ENCODE assay signal across 20 mouse cellular contexts in genomic region chr12:106931591-106931990, GRCm38 (mm10).
DNase-seq lines count a peak whose midpoint lies in the region; ATAC-seq lines count a peak whose summit lies in the region.
"Had no signal": no experiment of that assay in that cellular context is flagged by ENCODE, and none has a peak within 500 bp of the region (broad histone marks: within the 10 kb centered on the region; RNA-seq: fewer than 3 reads in every experiment).

No protein-coding gene starts in this region.

- no peaks in the 10 kb centered on the region for H3K4me1 ChIP-seq in midbrain, embryonic 11.5 days (ENCODE audit: control insufficient read depth, insufficient read depth, low read length)
- H3K4me1 ChIP-seq in midbrain, embryonic 13.5 days (replicated peaks), result peaks cover 10% of the 10 kb centered on the region
- peaks cover 33% of the 10 kb centered on the region for H3K4me1 ChIP-seq in embryonic facial prominence, embryonic 15.5 days
- H3K4me1 ChIP-seq in limb, embryonic 12.5 days (replicated peaks), result peaks cover 25% of the 10 kb centered on the region
- H3K4me1 ChIP-seq: heart, embryonic 13.5 days had no signal

- H3K27ac ChIP-seq in midbrain, embryonic 11.5 days (ENCODE audit: low read depth, low read length), result no peak overlapping the region
- H3K27ac ChIP-seq in midbrain, embryonic 13.5 days, result no peak overlapping the region
- H3K27ac ChIP-seq in embryonic facial prominence, embryonic 15.5 days (replicated peaks), result no peak overlapping the region
- peak overlapping the region; percentile 45; the same call in 1 of the 2 replicates for H3K27ac ChIP-seq in limb, embryonic 12.5 days
- H3K27ac ChIP-seq: embryonic facial prominence, embryonic 13.5 days; forebrain, embryonic 10.5 days; heart, embryonic 13.5 days; hindbrain, embryonic 12.5 days had no signal

- no peak overlapping the region for H3K9ac ChIP-seq in midbrain, embryonic 11.5 days (ENCODE audit: low read length)
- H3K9ac ChIP-seq in midbrain, embryonic 13.5 days (replicated peaks), result no peak overlapping the region
- no peak overlapping the region for H3K9ac ChIP-seq in embryonic facial prominence, embryonic 15.5 days
- H3K9ac ChIP-seq in limb, embryonic 12.5 days (replicated peaks), result no peak overlapping the region
- H3K9ac ChIP-seq: embryonic facial prominence, embryonic 13.5 days; heart, embryonic 13.5 days; hindbrain, embryonic 12.5 days had no signal

- no peak for ATAC-seq in midbrain, embryonic 11.5 days (ENCODE audit: low FRiP score)
- ATAC-seq in midbrain, embryonic 13.5 days, result no peak
- ATAC-seq in embryonic facial prominence, embryonic 15.5 days (ENCODE audit: insufficient number of reproducible peaks, low FRiP score, low TSS enrichment, low read depth), result 0 out of 2 replicates have a peak, but pooled peaks have one; percentile 39
- peak; percentile 63; the same call in 1 of the 2 replicates for ATAC-seq in limb, embryonic 12.5 days (ENCODE audit: insufficient number of reproducible peaks, insufficient read depth, low FRiP score, low TSS enrichment, low read depth)
- ATAC-seq: forebrain, embryonic 14.5 days; hindbrain, embryonic 16.5 days had no signal

- DNase-seq in midbrain, embryonic 11.5 days (ENCODE audit: low spot score, missing footprints), result peak; percentile 72
- DNase-seq in thymus, adult 18-20 months, result no peak
- DNase-seq in kidney, adult 9 months, result no peak
- DNase-seq: adrenal gland, adult 2 months; adrenal gland, postnatal 25 days; cerebellum, adult 2 months; cerebellum, postnatal 10 days; gastrocnemius, postnatal 36 days; heart, adult 11 months; heart, postnatal 36 days had no signal

- H3K9me3 ChIP-seq in midbrain, embryonic 11.5 days (ENCODE audit: control insufficient read depth, low read length), result no peaks in the 10 kb centered on the region
- no peaks in the 10 kb centered on the region for H3K9me3 ChIP-seq in midbrain, embryonic 13.5 days
- H3K9me3 ChIP-seq in embryonic facial prominence, embryonic 15.5 days (replicated peaks), result no peaks in the 10 kb centered on the region
- H3K9me3 ChIP-seq in limb, embryonic 12.5 days, result no peaks in the 10 kb centered on the region
- H3K9me3 ChIP-seq: embryonic facial prominence, embryonic 13.5 days; forebrain, embryonic 10.5 days; heart, embryonic 13.5 days; hindbrain, embryonic 12.5 days had no signal

- H3K36me3 ChIP-seq in midbrain, embryonic 11.5 days (ENCODE audit: control insufficient read depth, insufficient read depth, low read length), result no peaks in the 10 kb centered on the region
- no peaks in the 10 kb centered on the region for H3K36me3 ChIP-seq in midbrain, embryonic 13.5 days
- H3K36me3 ChIP-seq in embryonic facial prominence, embryonic 15.5 days, result no peaks in the 10 kb centered on the region
- H3K36me3 ChIP-seq in limb, embryonic 12.5 days, result no peaks in the 10 kb centered on the region
- H3K36me3 ChIP-seq: embryonic facial prominence, embryonic 13.5 days; forebrain, embryonic 10.5 days; heart, embryonic 13.5 days; hindbrain, embryonic 12.5 days had no signal

- no peak overlapping the region for H3K4me2 ChIP-seq in midbrain, embryonic 11.5 days
- H3K4me2 ChIP-seq in midbrain, embryonic 13.5 days (replicated peaks), result no peak overlapping the region
- no peak overlapping the region for H3K4me2 ChIP-seq in embryonic facial prominence, embryonic 15.5 days (replicated peaks)
- no peak overlapping the region for H3K4me2 ChIP-seq in limb, embryonic 12.5 days
- H3K4me2 ChIP-seq: embryonic facial prominence, embryonic 13.5 days; heart, embryonic 13.5 days; hindbrain, embryonic 12.5 days had no signal

- 72% methylated on average over 3 of the region's 3 CpGs for WGBS in midbrain, embryonic 11.5 days
- WGBS in midbrain, embryonic 13.5 days, result 55% methylated on average over 3 of the region's 3 CpGs
- 56% methylated on average over 3 of the region's 3 CpGs for WGBS in embryonic facial prominence, embryonic 15.5 days
- 35% methylated on average over 3 of the region's 3 CpGs for WGBS in limb, embryonic 12.5 days

- no peaks in the 10 kb centered on the region for H3K27me3 ChIP-seq in midbrain, embryonic 11.5 days (ENCODE audit: control insufficient read depth, insufficient read depth, low read length)
- no peaks in the 10 kb centered on the region for H3K27me3 ChIP-seq in midbrain, embryonic 13.5 days
- no peaks in the 10 kb centered on the region for H3K27me3 ChIP-seq in embryonic facial prominence, embryonic 15.5 days
- no peaks in the 10 kb centered on the region for H3K27me3 ChIP-seq in limb, embryonic 12.5 days
- H3K27me3 ChIP-seq: embryonic facial prominence, embryonic 13.5 days; heart, embryonic 13.5 days; hindbrain, embryonic 12.5 days had no signal

- H3K4me3 ChIP-seq in midbrain, embryonic 11.5 days (ENCODE audit: low read depth, low read length), result no peak overlapping the region
- H3K4me3 ChIP-seq in midbrain, embryonic 13.5 days (replicated peaks), result no peak overlapping the region
- H3K4me3 ChIP-seq in embryonic facial prominence, embryonic 15.5 days (replicated peaks), result no peak overlapping the region
- H3K4me3 ChIP-seq in limb, embryonic 12.5 days (replicated peaks), result no peak overlapping the region
- H3K4me3 ChIP-seq: embryonic facial prominence, embryonic 13.5 days; erythroblast, embryonic 14.5 days; forebrain, embryonic 10.5 days; heart, embryonic 13.5 days; hindbrain, embryonic 12.5 days had no signal

Comparison
In these comparisons a context has a peak if more than half of its experiments do, and no peak if none do; other contexts are left out.
1. ATAC-seq: peak in embryonic facial prominence, embryonic 15.5 days (single experiment) and limb, embryonic 12.5 days (single experiment); none in midbrain, embryonic 11.5 days (single experiment) and midbrain, embryonic 13.5 days (single experiment).